Mouse (Mus musculus): ENCODE results near the gene Kbtbd7.
A peak's percentile ranks its signal among the peaks of the same experiment; 100 is the strongest.
"Not testable (repeated sequence)": the region's sequence is repeated elsewhere in the genome, so short reads cannot be mapped to it uniquely, and the experiment has no call there.

Kbtbd7 gene

DNA sequence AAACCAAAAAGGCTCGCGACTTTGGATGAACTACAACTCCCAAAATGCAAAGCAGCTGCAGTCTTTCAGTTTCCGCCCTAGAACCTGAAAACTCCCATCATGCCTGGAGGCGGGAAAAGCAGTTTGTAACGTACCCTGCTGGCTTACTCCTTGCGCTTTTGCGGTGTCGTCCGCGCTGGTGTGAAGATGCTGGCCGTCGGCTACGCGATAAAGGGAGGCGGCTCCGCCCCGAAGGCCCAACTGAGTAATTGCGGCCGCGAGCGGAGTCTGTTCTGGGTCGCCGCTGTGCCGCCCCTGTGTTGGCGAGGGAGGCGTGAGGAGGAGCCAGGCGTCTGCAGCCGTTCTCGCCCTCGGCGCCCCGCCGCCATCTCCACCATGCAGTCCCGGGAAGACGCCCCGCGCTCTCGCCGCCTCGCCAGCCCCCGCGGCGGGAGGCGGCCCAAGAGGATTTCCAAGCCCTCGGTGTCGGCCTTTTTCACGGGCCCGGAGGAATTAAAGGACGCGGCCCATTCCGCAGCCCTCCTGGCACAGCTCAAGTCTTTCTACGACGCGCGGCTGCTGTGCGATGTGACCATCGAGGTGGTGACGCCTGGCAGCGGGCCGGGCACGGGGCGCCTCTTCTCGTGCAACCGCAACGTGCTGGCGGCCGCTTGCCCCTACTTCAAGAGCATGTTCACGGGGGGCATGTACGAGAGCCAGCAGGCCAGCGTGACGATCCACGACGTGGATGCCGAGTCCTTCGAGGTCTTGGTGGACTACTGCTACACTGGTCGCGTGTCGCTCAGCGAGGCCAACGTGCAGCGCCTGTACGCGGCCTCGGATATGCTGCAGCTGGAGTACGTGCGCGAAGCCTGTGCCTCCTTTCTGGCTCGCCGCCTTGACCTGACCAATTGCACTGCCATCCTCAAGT is 25.6 kb downstream of the Kbtbd7 start, which contains the start of gene Kbtbd6:
TSS of gene Kbtbd6 (plus strand) at position 155 of the 910 bp plus-strand sequence.
- peak; percentile 67 for DNase-seq (ENCODE audit: low spot score)

DNA sequence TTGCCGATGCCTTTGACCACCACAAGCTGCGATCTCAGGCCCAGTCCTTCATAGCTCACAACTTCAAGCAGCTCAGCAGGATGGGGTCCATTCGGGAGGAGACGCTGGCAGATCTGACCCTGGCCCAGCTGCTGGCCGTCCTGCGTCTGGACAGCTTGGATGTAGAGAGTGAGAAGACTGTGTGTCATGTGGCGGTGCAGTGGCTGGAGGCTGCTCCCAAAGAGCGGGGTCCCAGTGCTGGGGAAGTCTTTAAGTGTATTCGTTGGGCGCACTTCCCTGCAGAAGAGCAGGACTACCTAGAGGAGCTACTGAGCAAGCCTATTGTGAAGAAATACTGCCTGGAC is 26.3 kb downstream of the Kbtbd7 start:
- DNase-seq (ENCODE audit: low spot score) = not testable (repeated sequence)

DNA sequence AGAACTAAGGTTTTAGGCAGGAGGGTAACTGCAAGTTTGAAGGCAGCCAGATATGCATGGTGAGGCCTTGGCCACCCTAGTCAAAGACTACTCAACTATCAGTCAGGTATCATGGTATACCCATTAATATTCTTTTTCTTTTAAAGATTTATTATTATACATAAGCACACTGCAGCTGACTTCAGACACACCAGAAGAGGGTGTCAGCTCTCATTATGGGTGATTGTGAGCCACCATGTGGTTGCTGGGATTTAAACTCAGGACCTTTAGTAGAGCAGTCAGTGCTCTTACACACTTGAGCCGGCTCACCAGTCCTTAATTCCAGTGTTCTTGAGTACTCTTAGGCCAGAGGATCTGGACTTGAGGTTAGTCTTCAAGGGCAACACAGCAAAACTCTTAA is 34.1 kb downstream of the Kbtbd7 start:
- no peak for DNase-seq (ENCODE audit: low spot score)

DNA sequence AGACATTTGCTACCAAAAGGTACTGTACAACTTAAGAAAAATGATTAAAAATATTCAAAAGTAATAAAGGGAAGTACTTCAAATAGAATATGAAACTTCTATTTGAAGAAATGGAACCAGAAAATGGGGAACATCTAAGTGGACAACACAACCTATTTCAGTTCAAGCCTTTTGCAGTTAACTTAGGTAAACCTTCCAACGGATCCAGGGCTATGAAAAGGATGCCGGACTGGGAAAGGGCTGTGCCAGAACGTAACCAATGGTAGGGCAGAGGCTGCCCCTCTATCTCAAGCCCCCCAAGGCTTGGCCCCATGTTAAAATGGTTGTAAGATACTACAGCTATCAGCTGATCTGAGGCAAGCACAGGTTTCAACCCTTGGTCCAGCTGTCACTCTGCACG is 34.7 kb downstream of the Kbtbd7 start:
- DNase-seq (ENCODE audit: low spot score) = no peak

DNA sequence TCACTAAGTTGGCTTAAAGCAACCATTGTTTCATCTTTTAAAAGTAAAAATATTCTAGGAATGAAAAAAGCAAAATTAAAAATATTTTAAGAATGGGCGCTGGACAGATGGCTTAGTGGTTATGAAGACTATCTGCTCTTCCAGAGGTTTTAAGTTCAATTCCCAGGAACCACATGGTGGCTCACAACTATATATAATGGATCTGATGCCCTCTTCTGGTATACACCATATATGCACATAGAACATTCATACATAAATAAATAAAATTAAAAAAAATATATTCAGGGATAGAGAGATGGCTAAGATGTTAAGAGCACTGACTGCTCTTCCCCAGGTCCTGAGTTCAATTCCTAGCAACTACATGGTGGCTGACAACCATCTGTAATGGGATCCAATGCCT is 39.3 kb downstream of the Kbtbd7 start:
- DNase-seq (ENCODE audit: low spot score) = no peak

DNA sequence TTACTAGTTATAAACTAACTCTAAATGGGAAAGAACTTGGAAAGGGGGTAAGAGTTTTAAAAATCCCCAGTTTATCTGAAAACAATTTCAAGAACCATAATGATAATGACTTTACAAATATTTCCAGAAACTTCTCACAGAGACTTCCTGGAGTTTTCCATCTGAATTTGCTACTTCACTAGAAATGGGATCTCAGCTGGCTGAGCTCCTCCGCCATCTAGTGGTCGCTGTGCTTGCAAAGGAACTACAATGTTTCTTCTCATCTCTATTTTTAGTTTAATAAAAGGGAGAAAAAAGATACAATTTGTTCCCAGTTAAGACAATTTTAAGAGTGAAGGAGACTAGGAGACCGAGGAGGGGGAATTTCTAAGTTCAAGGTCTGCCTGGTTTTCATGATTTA is 41.3 kb downstream of the Kbtbd7 start:
- peak; percentile 55 for DNase-seq (ENCODE audit: low spot score)

DNA sequence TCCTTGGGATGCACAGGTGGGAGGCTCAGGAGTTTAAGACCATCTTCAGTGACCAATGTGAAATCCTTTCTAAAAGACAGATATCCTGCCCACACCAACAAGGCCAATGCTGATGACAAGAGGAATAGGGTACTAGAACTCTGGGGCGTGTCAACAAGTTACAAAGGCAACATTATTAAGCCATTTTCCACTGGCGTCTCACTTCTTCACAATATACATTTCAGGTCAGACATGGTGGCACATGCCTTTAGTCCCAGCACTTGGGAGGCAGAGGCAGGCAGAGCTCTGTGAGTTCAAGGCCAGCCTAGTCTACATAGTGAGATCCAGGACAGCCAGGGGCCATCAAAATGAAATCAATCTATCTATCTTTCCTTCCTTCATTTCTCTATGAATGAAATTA is 47.1 kb downstream of the Kbtbd7 start:
- DNase-seq (ENCODE audit: low spot score) = no peak

Measured in ovary, postnatal 36 days (tissue).